Mouse (Mus musculus): ENCODE data around the gene Magi3. TPM values are rescaled to one million over a fixed set of nuclear protein-coding genes. Genes with fewer than 3 reads are reported as not detected.

The Magi3 gene
- polyA plus RNA-seq, 1 experiment from 2014 or later: 6.1 TPM

DNA sequence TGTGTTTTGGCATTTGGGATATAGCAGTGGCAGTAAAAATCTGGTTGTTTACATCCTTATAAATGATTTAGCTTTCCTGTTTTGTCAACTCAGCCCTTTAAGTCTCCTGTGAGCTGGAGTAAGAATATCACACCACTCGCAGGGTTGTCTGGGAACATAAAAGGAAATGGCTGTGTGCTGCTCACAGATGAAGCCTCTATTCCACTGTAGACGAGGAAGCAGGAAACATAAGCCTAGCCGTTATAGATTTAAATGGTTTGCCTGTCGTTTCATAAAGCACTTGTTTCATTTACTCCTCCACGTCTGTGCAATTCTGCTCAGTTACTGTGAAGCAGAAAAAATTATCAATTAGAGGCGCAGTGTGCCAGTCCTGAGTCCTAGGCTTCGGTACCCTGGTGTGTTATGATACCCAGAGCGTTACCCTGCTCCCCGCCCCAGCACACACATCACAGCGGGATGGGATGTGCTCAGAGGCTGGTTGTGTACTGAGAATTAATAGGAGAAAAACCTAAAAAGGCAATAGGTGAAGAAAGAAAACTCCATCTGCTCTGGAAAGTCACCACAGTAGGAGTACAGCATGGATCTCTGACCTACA, 17.8 kb upstream of the Magi3 start:
- ATAC-seq (replicated peaks; ENCODE audit: low FRiP score): no peak
- Histone ChIP-seq H3K9ac (no peak overlapping the region), H3K27ac (peak overlapping the region; percentile 39; the same call in 1 of the 2 replicates), H3K4me3 (replicated peaks) (no peak overlapping the region), H3K27me3 (no peaks in the 10 kb centered on the region), H3K4me1 (peaks cover 10% of the 10 kb centered on the region), H3K4me2 (no peak overlapping the region), H3K9me3 (replicated peaks) (no peaks in the 10 kb centered on the region), H3K36me3 (no peaks in the 10 kb centered on the region)
- 34% methylated on average over 10 of the region's 10 CpGs for WGBS

- Histone ChIP-seq H3K36me3 (no peaks in the 10 kb centered on the region), H3K27me3 (no peaks in the 10 kb centered on the region), H3K9ac (no peak overlapping the region), H3K27ac (no peak overlapping the region), H3K4me3 (replicated peaks) (no peak overlapping the region), H3K9me3 (replicated peaks) (no peaks in the 10 kb centered on the region), H3K4me2 (no peak overlapping the region), H3K4me1 (peaks cover 10% of the 10 kb centered on the region)
- ATAC-seq (replicated peaks; ENCODE audit: low FRiP score): no peak
- 92% methylated on average over 2 of the region's 2 CpGs for WGBS
Observed at GRCm38 (mm10) chr3:104236029-104236428, 15.9 kb upstream of the Magi3 start.

- Histone ChIP-seq H3K4me2 (no peak overlapping the region), H3K9me3 (replicated peaks) (no peaks in the 10 kb centered on the region), H3K9ac (no peak overlapping the region), H3K27me3 (no peaks in the 10 kb centered on the region), H3K4me3 (replicated peaks) (no peak overlapping the region), H3K27ac (no peak overlapping the region), H3K4me1 (peaks cover 10% of the 10 kb centered on the region), H3K36me3 (no peaks in the 10 kb centered on the region)
- ATAC-seq (replicated peaks; ENCODE audit: low FRiP score): no peak
- WGBS: 91% methylated on average over 5 of the region's 5 CpGs
Observed at GRCm38 (mm10) chr3:104235099-104235498, 14.9 kb upstream of the Magi3 start.

DNA sequence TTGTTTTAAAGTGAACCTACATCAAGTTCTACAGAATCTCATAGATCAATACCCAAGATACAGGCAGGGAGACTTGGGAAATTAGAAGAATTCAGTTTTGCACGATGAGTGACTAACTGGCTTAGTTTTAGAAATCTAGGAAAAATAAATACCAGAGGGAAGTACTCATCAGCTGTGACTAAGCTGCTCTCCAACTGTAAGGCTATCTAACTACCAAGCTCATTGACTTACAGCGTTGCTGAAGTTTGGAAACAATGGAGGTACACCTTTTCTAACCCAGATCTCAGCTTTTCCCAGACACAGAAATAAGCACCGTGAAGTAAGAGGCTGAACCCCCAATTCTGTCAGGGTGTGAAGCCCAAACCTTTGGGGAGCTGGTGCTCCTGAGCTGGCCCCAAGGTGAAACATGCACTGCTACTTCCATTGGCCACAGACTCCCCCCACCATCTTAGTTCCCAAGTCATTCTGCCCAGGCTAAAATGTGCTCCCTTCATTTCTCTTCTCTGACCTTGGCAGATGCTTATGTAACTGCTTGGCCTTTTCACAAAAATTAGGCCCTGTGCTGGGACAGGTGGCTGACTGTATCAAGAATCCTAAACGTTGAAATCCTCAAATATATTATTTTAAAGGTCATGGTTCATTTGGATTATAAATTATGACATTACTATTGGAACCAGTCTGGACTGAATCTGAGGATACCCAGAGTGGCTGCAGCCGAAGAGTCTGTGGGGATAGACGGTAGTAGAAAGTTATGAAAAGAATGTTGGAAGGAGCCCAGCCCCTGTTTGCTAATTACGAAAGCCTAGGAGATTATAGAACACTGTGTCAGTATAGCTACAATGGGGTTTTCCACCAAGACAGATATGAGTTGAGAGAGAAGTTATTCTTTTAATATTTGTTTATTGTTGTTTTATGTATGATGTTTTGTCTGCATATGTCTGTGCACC, 13.5 kb upstream of the Magi3 start:
- Histone ChIP-seq H3K27me3 (no peaks in the 10 kb centered on the region), H3K36me3 (no peaks in the 10 kb centered on the region), H3K4me1 (peaks cover 10% of the 10 kb centered on the region), H3K9me3 (replicated peaks) (no peaks in the 10 kb centered on the region), H3K4me3 (replicated peaks) (no peak overlapping the region), H3K4me2 (no peak overlapping the region), H3K9ac (no peak overlapping the region), H3K27ac (0 out of 2 replicates have a peak overlapping the region, but pooled peaks have one; percentile 13)
- no peak for ATAC-seq (replicated peaks; ENCODE audit: low FRiP score)
- 61% methylated on average over 7 of the region's 7 CpGs for WGBS

- ATAC-seq (replicated peaks; ENCODE audit: low FRiP score): peak; percentile 78
Observed at GRCm38 (mm10) chr3:104227438-104228111, 7.4 kb upstream of the Magi3 start.

DNA sequence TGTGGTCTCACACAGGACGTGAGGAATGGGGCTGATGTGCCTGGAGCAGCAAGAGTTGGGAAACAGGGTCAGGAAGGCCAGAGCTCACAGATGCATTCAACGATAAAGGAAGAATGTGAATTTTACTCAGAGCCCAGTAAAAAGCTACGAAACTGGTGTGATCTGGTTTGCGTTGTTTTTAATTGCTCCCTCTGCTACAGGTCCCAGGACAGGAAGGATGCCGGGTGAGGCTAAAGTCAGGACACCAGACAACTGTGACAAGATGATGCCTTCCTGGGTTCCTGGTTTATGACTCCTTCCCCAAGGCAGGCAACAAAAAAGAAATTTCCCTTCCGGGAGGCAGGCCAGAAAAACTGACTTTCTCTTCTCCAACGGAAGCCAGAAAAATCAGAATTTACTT, 6.6 kb upstream of the Magi3 start:
- Histone ChIP-seq H3K27me3 (no peaks in the 10 kb centered on the region), H3K4me3 (replicated peaks) (no peak overlapping the region), H3K27ac (0 out of 2 replicates have a peak overlapping the region, but pooled peaks have one; percentile 42), H3K9me3 (replicated peaks) (no peaks in the 10 kb centered on the region), H3K9ac (no peak overlapping the region), H3K36me3 (no peaks in the 10 kb centered on the region), H3K4me1 (peaks cover 21% of the 10 kb centered on the region), H3K4me2 (no peak overlapping the region)
- WGBS: 29% methylated on average over 7 of the region's 7 CpGs
- ATAC-seq (replicated peaks; ENCODE audit: low FRiP score): no peak

More at GRCm38 (mm10) chr3:104227438-104228111, 7.4 kb upstream of the Magi3 start:
- no peaks in the 10 kb centered on the region for H3K27me3 ChIP-seq
- no peak overlapping the region for H3K9ac ChIP-seq
- no peak overlapping the region for H3K4me2 ChIP-seq
- no peaks in the 10 kb centered on the region for H3K36me3 ChIP-seq
- H3K4me1 ChIP-seq: peaks cover 20% of the 10 kb centered on the region
- H3K27ac ChIP-seq: 0 out of 2 replicates have a peak overlapping the region, but pooled peaks have one; percentile 24
- H3K4me3 ChIP-seq (replicated peaks): no peak overlapping the region
- no peaks in the 10 kb centered on the region for H3K9me3 ChIP-seq (replicated peaks)
- WGBS: 22% methylated on average over 5 of the region's 5 CpGs

GRCm38 (mm10) chr3:104221156-104221555, 982 bp upstream of the Magi3 start:
- no peaks in the 10 kb centered on the region for H3K27me3 ChIP-seq

GRCm38 (mm10) chr3:104219531-104220294, 461 bp downstream of the Magi3 start:
- no peaks in the 10 kb centered on the region for H3K36me3 ChIP-seq
- H3K4me2 ChIP-seq: peak overlapping the region; percentile 79
- H3K27ac ChIP-seq: peak overlapping the region; percentile 98
- under 1% methylated on average over 102 of the region's 107 CpGs for WGBS
- peak overlapping the region; percentile 91 for H3K4me3 ChIP-seq (replicated peaks)
- peak overlapping the region; percentile 85 for H3K9ac ChIP-seq
- no peaks in the 10 kb centered on the region for H3K27me3 ChIP-seq
- ATAC-seq (replicated peaks; ENCODE audit: low FRiP score): peak; percentile 43
- no peaks in the 10 kb centered on the region for H3K9me3 ChIP-seq (replicated peaks)
- H3K4me1 ChIP-seq: peaks cover 15% of the 10 kb centered on the region

More at GRCm38 (mm10) chr3:104221156-104221555, 982 bp upstream of the Magi3 start:
- peaks cover 19% of the 10 kb centered on the region for H3K4me1 ChIP-seq
- H3K9me3 ChIP-seq (replicated peaks): no peaks in the 10 kb centered on the region
- H3K4me2 ChIP-seq: peak overlapping the region; percentile 79
- no peak for ATAC-seq (replicated peaks; ENCODE audit: low FRiP score)
- peak overlapping the region; percentile 91 for H3K4me3 ChIP-seq (replicated peaks)
- H3K27ac ChIP-seq: peak overlapping the region; percentile 88
- H3K36me3 ChIP-seq: no peaks in the 10 kb centered on the region
- no peak overlapping the region for H3K9ac ChIP-seq
- 5% methylated on average over 11 of the region's 11 CpGs for WGBS

- Histone ChIP-seq H3K27ac (no peak overlapping the region; the same call in 1 of the 2 replicates), H3K36me3 (no peaks in the 10 kb centered on the region), H3K4me2 (peak overlapping the region; percentile 79), H3K9me3 (replicated peaks) (no peaks in the 10 kb centered on the region), H3K27me3 (no peaks in the 10 kb centered on the region), H3K4me1 (peaks cover 15% of the 10 kb centered on the region), H3K9ac (peak overlapping the region; percentile 85), H3K4me3 (replicated peaks) (peak overlapping the region; percentile 91)
- ATAC-seq (replicated peaks; ENCODE audit: low FRiP score): no peak
- WGBS: 1% methylated on average over 15 of the region's 15 CpGs
Observed at GRCm38 (mm10) chr3:104218926-104219325, 1.2 kb downstream of the Magi3 start.

DNA sequence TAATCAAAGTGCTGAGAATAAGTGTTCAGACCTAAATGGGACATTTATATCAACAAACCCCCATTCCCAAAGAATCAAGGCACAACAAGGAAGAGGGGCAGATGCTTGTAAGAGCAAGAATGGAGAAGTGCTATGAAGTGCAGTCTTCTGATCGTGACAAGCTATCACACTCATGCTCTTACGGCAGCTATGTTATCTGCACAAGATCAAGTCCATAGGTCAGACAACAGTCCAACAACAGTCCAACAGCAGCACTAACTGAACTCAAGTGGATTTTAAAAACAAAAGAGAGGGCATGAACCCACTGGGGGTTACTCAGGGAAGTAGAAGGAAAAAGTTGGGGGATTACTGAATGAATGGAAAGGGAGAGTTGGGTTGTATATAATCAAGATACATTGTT, 30.4 kb downstream of the Magi3 start:
- no peak overlapping the region for H3K27ac ChIP-seq
- H3K4me2 ChIP-seq: no peak overlapping the region
- no peaks in the 10 kb centered on the region for H3K36me3 ChIP-seq
- no peak overlapping the region for H3K4me3 ChIP-seq (replicated peaks)
- H3K9me3 ChIP-seq (replicated peaks): no peaks in the 10 kb centered on the region
- no peak overlapping the region for H3K9ac ChIP-seq
- ATAC-seq (replicated peaks; ENCODE audit: low FRiP score): no peak
- no peaks in the 10 kb centered on the region for H3K4me1 ChIP-seq
- H3K27me3 ChIP-seq: no peaks in the 10 kb centered on the region
- WGBS: 69% methylated on average over 2 of the region's 2 CpGs

GRCm38 (mm10) chr3:104189234-104189633, 30.9 kb downstream of the Magi3 start:
- Histone ChIP-seq H3K27ac (no peak overlapping the region), H3K36me3 (no peaks in the 10 kb centered on the region), H3K4me2 (no peak overlapping the region), H3K4me1 (no peaks in the 10 kb centered on the region), H3K9me3 (replicated peaks) (no peaks in the 10 kb centered on the region), H3K27me3 (no peaks in the 10 kb centered on the region), H3K4me3 (replicated peaks) (no peak overlapping the region), H3K9ac (no peak overlapping the region)
- ATAC-seq (replicated peaks; ENCODE audit: low FRiP score): no peak
- WGBS: 97% methylated on average over 1 of the region's 1 CpGs
